Mouse (Mus musculus) spleen, postnatal 4 days (tissue): ENCODE measurements around the gene Gm4744.
"Not testable (repeated sequence)": the region's sequence is repeated elsewhere in the genome, so short reads cannot be mapped to it uniquely, and the experiment has no call there.

ENCODE experiments used
- DNase-seq, 2 experiments: peaks; one replicate each; pipeline ENCODE4 v3.0.0; 2022; ENCODE audit warnings: low spot score in 2 of 2

Gm4744 gene

DNA sequence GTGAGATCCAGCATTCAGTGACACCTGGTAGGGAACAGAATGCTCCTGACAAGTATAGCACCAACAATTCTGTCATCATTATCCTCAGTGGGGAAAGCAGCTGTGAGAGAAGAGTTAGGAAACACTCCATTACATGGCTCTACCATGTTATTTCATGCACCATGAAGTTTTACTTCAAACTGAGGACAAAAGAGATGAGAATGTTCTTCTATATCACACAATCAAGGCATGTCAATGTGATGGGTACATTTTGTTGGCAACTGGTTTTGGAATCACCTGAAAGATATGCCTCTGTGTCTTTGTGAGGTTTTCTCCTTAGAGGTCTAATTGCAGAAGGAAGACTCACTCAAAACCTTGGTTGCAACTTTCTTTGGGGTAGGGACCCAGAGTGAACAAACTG lies at the start of gene Gm4744:
Gm4744 (minus strand) TSS at position 101 of the 400 bp plus-strand sequence.
- DNase-seq: no peak

DNA sequence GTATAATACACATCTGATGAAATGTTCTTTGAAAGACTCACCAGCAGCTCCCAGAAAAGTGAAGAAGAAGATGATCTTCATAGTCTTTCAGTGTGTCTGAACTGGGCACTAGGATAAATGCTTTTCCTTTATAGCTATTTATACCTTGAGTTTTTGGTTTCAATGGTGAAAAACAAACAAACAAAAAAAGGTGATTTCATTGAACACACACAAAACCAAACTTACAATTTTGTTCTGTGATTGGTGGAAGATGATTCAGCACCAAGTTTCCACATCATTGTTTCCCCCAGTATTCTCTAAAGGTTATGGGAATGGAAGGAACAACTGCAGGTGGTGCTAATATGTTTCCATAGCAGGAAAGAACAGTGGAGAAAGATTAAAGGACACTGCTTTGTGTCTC lies 47.7 kb upstream of the Gm4744 start, which contains the start of gene Gm2663:
Gm2663 (minus strand) TSS at position 101 of the 400 bp plus-strand sequence.
- DNase-seq: not testable (repeated sequence)

DNA sequence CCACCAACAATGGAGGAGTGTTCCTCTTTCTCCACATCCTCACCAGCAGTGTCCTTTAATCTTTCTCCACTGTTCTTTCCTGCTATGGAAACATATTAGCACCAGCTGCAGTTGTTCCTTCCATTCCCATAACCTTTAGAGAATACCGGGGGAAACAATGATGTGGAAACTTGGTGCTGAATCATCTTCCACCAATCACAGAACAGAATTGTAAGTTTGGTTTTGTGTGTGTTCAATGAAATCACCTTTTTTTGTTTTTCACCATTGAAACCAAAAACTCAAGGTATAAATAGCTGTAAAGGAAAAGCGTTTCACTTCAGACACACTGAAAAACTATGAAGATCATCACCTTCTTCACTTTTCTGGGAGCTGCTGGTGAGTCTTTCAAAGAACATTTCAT lies 12.8 kb upstream of the Gm4744 start, which contains the start of gene 1810009J06Rik:
1810009J06Rik (plus strand) TSS at position 301 of the 400 bp plus-strand sequence.
- DNase-seq: not testable (repeated sequence)

- DNase-seq: no peak
Observed at GRCm38 (mm10) chr6:40953716-40954115, 2.0 kb upstream of the Gm4744 start.

DNA sequence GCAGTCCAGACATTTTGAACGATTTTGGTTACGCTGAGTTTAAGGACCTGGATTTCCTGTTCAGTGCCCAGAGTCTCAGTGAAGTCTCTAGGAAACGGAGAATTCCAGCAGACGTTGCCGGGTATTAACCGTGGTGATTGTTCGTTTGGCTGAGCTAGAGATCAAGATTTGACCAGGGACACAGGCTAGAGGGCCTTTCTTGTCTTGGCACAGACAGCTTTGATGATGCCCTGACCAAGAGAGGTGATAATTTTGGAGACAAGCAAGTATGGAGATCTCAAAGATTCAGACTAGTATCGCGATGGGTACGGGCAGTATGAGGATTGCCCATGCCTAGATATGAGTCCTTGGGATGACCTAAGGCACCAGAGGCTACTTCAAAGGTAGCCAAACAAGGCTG lies 11.2 kb downstream of the Gm4744 start, which contains the start of gene 1700074P13Rik:
1700074P13Rik (minus strand) TSS at position 101 of the 400 bp plus-strand sequence.
- no peak for DNase-seq

- DNase-seq: no peak
Observed at GRCm38 (mm10) chr6:40919954-40920353, 31.7 kb downstream of the Gm4744 start.

DNA sequence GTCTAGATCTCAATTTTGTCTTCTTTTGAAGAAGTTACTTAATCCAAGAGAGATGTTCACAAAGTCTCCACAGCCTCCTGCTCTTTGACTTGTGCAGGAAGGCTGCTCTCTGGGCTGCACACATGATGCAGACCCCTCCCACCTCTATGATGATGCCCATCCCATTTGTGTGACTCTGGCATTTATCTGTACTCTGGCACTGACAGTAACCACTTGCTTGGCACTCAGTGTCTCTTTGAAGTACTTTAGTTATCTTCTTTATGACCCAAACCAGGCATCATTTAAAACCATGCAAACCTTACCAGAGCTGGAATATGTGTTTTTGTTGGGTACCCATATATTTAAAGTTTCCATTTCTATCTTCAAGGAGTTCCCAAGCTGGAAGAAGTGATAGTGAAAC lies 51.4 kb downstream of the Gm4744 start, which contains the start of gene Prss58:
Prss58 (minus strand) TSS at position 101 of the 400 bp plus-strand sequence.
- no peak for DNase-seq
